In genomic region chr15:98066602-98067001, GRCm38 (mm10) we compare ENCODE assay signal across 22 mouse cellular contexts. TPM values are rescaled to one million over a fixed set of nuclear protein-coding genes. Genes with fewer than 3 reads are reported as not detected.
DNase-seq lines count a peak whose midpoint lies in the region; ATAC-seq lines count a peak whose summit lies in the region.
"Had no signal": no experiment of that assay in that cellular context is flagged by ENCODE, and none has a peak within 500 bp of the region (broad histone marks: within the 10 kb centered on the region; RNA-seq: fewer than 3 reads in every experiment).

No protein-coding gene starts in this region.

- no peak overlapping the region for H3K27ac ChIP-seq in forebrain, embryonic 15.5 days (replicated peaks)
- H3K27ac ChIP-seq: embryonic facial prominence, embryonic 10.5 days; forebrain, embryonic 10.5 days; hindbrain, embryonic 12.5 days; layer of hippocampus, adult 2 months; midbrain, embryonic 10.5 days had no signal

- no peaks in the 10 kb centered on the region for H3K27me3 ChIP-seq in splenic B cell, adult 2 months (ENCODE audit: control insufficient read depth, insufficient read depth, low read length, poor library complexity, severe bottlenecking)
- no peaks in the 10 kb centered on the region for H3K27me3 ChIP-seq in forebrain, embryonic 15.5 days
- H3K27me3 ChIP-seq: hindbrain, embryonic 12.5 days had no signal

- no peaks in the 10 kb centered on the region for H3K9me3 ChIP-seq in forebrain, embryonic 15.5 days
- H3K9me3 ChIP-seq: embryonic facial prominence, embryonic 10.5 days; forebrain, embryonic 10.5 days; hindbrain, embryonic 12.5 days; midbrain, embryonic 10.5 days had no signal

- H3K4me3 ChIP-seq in forebrain, embryonic 15.5 days: no peak overlapping the region
- H3K4me3 ChIP-seq: embryonic facial prominence, embryonic 10.5 days; forebrain, embryonic 10.5 days; hindbrain, embryonic 12.5 days; layer of hippocampus, adult 2 months; midbrain, embryonic 10.5 days; myocyte had no signal

- no peaks in the 10 kb centered on the region for H3K4me1 ChIP-seq in forebrain, embryonic 15.5 days
- H3K4me1 ChIP-seq: embryonic facial prominence, embryonic 10.5 days; forebrain, embryonic 10.5 days; hindbrain, embryonic 12.5 days; midbrain, embryonic 10.5 days had no signal

- ATAC-seq in CD4-positive, CD25-positive, alpha-beta regulatory T cell, adult 4 months: peak; percentile 77
- no peak for ATAC-seq in forebrain, embryonic 15.5 days (replicated peaks)
- ATAC-seq: forebrain, postnatal 0 days; lung, postnatal 0 days; midbrain, embryonic 16.5 days had no signal

- H3K9ac ChIP-seq in forebrain, embryonic 15.5 days (replicated peaks): no peak overlapping the region
- H3K9ac ChIP-seq: forebrain, postnatal 0 days; hindbrain, embryonic 12.5 days had no signal

- peak; percentile 74 for DNase-seq in CD4-positive helper T cell, adult 2 months (ENCODE audit: low read depth, low spot score)
- DNase-seq in splenic B cell, adult 2 months (ENCODE audit: low read depth, low spot score): peak; percentile 47
- peak; percentile 43 for DNase-seq in thymus, postnatal 25 days
- DNase-seq in cerebellum, adult 9-10 months: no peak
- DNase-seq in kidney, adult 9 months: no peak
- DNase-seq: B cell, adult 2 months; forebrain, postnatal 0 days; heart, postnatal 10 days; kidney, postnatal 25 days; layer of hippocampus, postnatal 36 days; right cerebral cortex, adult 18-20 months had no signal

- peaks cover 21% of the 10 kb centered on the region for H3K36me3 ChIP-seq in splenic B cell, adult 2 months (ENCODE audit: control insufficient read depth, insufficient read depth, low read length, poor library complexity, severe bottlenecking)
- H3K36me3 ChIP-seq in forebrain, embryonic 15.5 days: peaks cover 57% of the 10 kb centered on the region

- 97% methylated on average over 12 of the region's 12 CpGs for WGBS in forebrain, embryonic 15.5 days

- no peak overlapping the region for H3K4me2 ChIP-seq in forebrain, embryonic 15.5 days (replicated peaks)
- H3K4me2 ChIP-seq: heart, embryonic 11.5 days; hindbrain, embryonic 12.5 days had no signal

RNA-seq across cellular contexts. Expression of gene Pfkm, which starts 25.8 kb away (rescaled TPM):
- 10 to 100 TPM in 1 of 2 experiments, 1 to 10 TPM in 1; 4.8 to 13.4 TPM for polyA plus RNA-seq in CD4-positive, CD25-positive, alpha-beta regulatory T cell, adult 4 months (2017; shearing (Covaris generic))
- polyA plus RNA-seq in forebrain, embryonic 15.5 days (2015; fragmentation: Nextera tagmentation; extraction: Ambion mirVana): 84.2 and 84.4 TPM in 2 replicates

RNA-seq across cellular contexts. Expression of gene Senp1, which starts 26.9 kb away (rescaled TPM):
- polyA plus RNA-seq in CD4-positive, CD25-positive, alpha-beta regulatory T cell, adult 4 months (2017; shearing (Covaris generic)): 10 to 100 TPM; 33.4 to 34.3 TPM
- 25.4 and 26.2 TPM in 2 replicates for polyA plus RNA-seq in forebrain, embryonic 15.5 days (2015; fragmentation: Nextera tagmentation; extraction: Ambion mirVana)

Comparison
In these comparisons a context has a peak if more than half of its experiments do, and no peak if none do; other contexts are left out.
1. DNase-seq: peak in CD4-positive helper T cell, adult 2 months (single experiment), splenic B cell, adult 2 months (single experiment) and thymus, postnatal 25 days (single experiment); none in cerebellum, adult 9-10 months (single experiment) and kidney, adult 9 months (single experiment).